Mouse (Mus musculus) lung, embryonic 16.5 days (tissue): ENCODE data around the gene Ess2. TPM values are rescaled to one million over a fixed set of nuclear protein-coding genes. Genes with fewer than 3 reads are reported as not detected.

Experiments used
- polyA plus RNA-seq: library from polyadenylated mRNA; unstranded; fragments of >200 nt; fragmentation: Nextera tagmentation; extraction: Ambion mirVana; gene quantifications from 2 replicates; pipeline ENCODE4 v1.2.1, GENCODE M21; 2015

Ess2 gene
- polyA plus RNA-seq, 1 experiment from 2014 or later, result 42.0 TPM

Other genes with a start within 250 kb of the Ess2 start
- 46.0 and 47.1 TPM in 2 replicates for gene Med15, start 178.5 kb downstream of the Ess2 start, polyA plus RNA-seq
- gene Klhl22, start 151.7 kb downstream of the Ess2 start, polyA plus RNA-seq, result 59.0 and 62.8 TPM in 2 replicates
- 12.4 and 13.9 TPM in 2 replicates for gene Scarf2, start 114.1 kb downstream of the Ess2 start, polyA plus RNA-seq
- not detected in 2 replicates for gene B830017H08Rik, start 78.2 kb downstream of the Ess2 start, polyA plus RNA-seq
- 4.1 and 4.5 TPM in 2 replicates for gene Car15, start 73.0 kb downstream of the Ess2 start, polyA plus RNA-seq
- 0.29 and 0.33 TPM in 2 replicates for gene Gm20518, start 19.7 kb downstream of the Ess2 start, polyA plus RNA-seq
- gene Tssk1, start 17.1 kb downstream of the Ess2 start, polyA plus RNA-seq, result 0.08 TPM in 1 of 2 replicates, not detected in the other
- 87.9 and 89.2 TPM in 2 replicates for gene Dgcr2, start 12.8 kb downstream of the Ess2 start, polyA plus RNA-seq
- not detected in 2 replicates for gene Tssk2, start 12.7 kb downstream of the Ess2 start, polyA plus RNA-seq
- gene Gsc2, start 3.7 kb upstream of the Ess2 start, polyA plus RNA-seq, result not detected in 2 replicates
- gene Slc25a1, start 16.9 kb upstream of the Ess2 start, polyA plus RNA-seq, result 64.3 and 68.8 TPM in 2 replicates
- not detected in 2 replicates for gene Vpreb2, start 69.1 kb upstream of the Ess2 start, polyA plus RNA-seq
- gene Dgcr6, start 141.5 kb upstream of the Ess2 start, polyA plus RNA-seq, result 78.5 and 79.2 TPM in 2 replicates
- gene Prodh, start 178.9 kb upstream of the Ess2 start, polyA plus RNA-seq, result 12.5 and 13.4 TPM in 2 replicates
- gene Rtn4r, start 216.3 kb upstream of the Ess2 start, polyA plus RNA-seq, result 0.35 TPM in 2 replicates